Mouse (Mus musculus) lung, postnatal 4 days (tissue): ENCODE measurements at regions not wholly inside any gene's neighbourhood (a gene's known extent, or its start where the extent isn't known, plus 50 kb on each side); places are given as distances from the start of the nearest gene placed in this dataset.
"Not testable (repeated sequence)": the region's sequence is repeated elsewhere in the genome, so short reads cannot be mapped to it uniquely, and the experiment has no call there.

ENCODE experiments used
- DNase-seq, 2 experiments: peaks; one replicate each; pipeline ENCODE4 v3.0.0; 2021

GRCm38 (mm10) chr5:39335321-39335720 lies 420.0 kb downstream of the Hs3st1 start:
- no peak for DNase-seq

- no peak for DNase-seq
These were observed 421.0 kb downstream of the Hs3st1 start for GRCm38 (mm10) chr5:39334241-39334640.

- no peak for DNase-seq
These were observed 429.9 kb downstream of the Hs3st1 start for GRCm38 (mm10) chr5:39325399-39325798.

- no peak for DNase-seq
These were observed 438.8 kb downstream of the Hs3st1 start for GRCm38 (mm10) chr5:39316478-39316877.

- no peak for DNase-seq
These were observed 434.6 kb upstream of the Clnk start for GRCm38 (mm10) chr5:39311211-39311610.

- DNase-seq: no peak
These were observed 429.2 kb upstream of the Clnk start for GRCm38 (mm10) chr5:39305794-39306193.

- DNase-seq: no peak
These were observed 416.2 kb upstream of the Clnk start for GRCm38 (mm10) chr5:39292849-39293248.

- DNase-seq: no peak
These were observed 404.4 kb upstream of the Clnk start for GRCm38 (mm10) chr5:39281021-39281420.

GRCm38 (mm10) chr5:39273710-39274385 lies 397.2 kb upstream of the Clnk start:
- no peak for DNase-seq

GRCm38 (mm10) chr5:39267106-39267505 lies 390.5 kb upstream of the Clnk start:
- no peak for DNase-seq

- no peak for DNase-seq
These were observed 384.1 kb upstream of the Clnk start for GRCm38 (mm10) chr5:39260721-39261190.

- no peak for DNase-seq
These were observed 381.1 kb upstream of the Clnk start for GRCm38 (mm10) chr5:39257745-39258144.

- DNase-seq: no peak
These were observed 375.6 kb upstream of the Clnk start for GRCm38 (mm10) chr5:39252206-39252605.

GRCm38 (mm10) chr5:39251021-39251420 lies 374.4 kb upstream of the Clnk start:
- DNase-seq: no peak

GRCm38 (mm10) chr5:39219698-39220097 lies 343.1 kb upstream of the Clnk start:
- DNase-seq: no peak

- no peak for DNase-seq
These were observed 339.7 kb upstream of the Clnk start for GRCm38 (mm10) chr5:39216326-39216725.

GRCm38 (mm10) chr5:39215016-39215415 lies 338.4 kb upstream of the Clnk start:
- no peak for DNase-seq

- no peak for DNase-seq
These were observed 335.9 kb upstream of the Clnk start for GRCm38 (mm10) chr5:39212550-39212949.

- no peak for DNase-seq
These were observed 322.2 kb upstream of the Clnk start for GRCm38 (mm10) chr5:39198856-39199255.

GRCm38 (mm10) chr5:39191153-39191552 lies 314.5 kb upstream of the Clnk start:
- DNase-seq: not testable (repeated sequence)

- DNase-seq: no peak
These were observed 305.2 kb upstream of the Clnk start for GRCm38 (mm10) chr5:39181616-39182402.

GRCm38 (mm10) chr5:39181028-39181427 lies 304.4 kb upstream of the Clnk start:
- DNase-seq: no peak

GRCm38 (mm10) chr5:39177891-39178290 lies 301.3 kb upstream of the Clnk start:
- DNase-seq: no peak

GRCm38 (mm10) chr5:39176906-39177305 lies 300.3 kb upstream of the Clnk start:
- no peak for DNase-seq
